Mouse (Mus musculus) colon, adult 2 months (tissue): Measurements from ENCODE around the gene 4833439L19Rik. TPM values are rescaled to one million over a fixed set of nuclear protein-coding genes. Genes with fewer than 3 reads are reported as not detected.

ENCODE experiments used
- polyA plus RNA-seq: library from polyadenylated mRNA; depleted of rRNA; stranded (reverse); fragments of >200 nt; gene quantifications from 2 replicates; pipeline ENCODE4 v1.2.3, GENCODE M21; 2012; rRNA removed

The 4833439L19Rik gene
- polyA plus RNA-seq, result 143 and 174 TPM in 2 replicates

DNA sequence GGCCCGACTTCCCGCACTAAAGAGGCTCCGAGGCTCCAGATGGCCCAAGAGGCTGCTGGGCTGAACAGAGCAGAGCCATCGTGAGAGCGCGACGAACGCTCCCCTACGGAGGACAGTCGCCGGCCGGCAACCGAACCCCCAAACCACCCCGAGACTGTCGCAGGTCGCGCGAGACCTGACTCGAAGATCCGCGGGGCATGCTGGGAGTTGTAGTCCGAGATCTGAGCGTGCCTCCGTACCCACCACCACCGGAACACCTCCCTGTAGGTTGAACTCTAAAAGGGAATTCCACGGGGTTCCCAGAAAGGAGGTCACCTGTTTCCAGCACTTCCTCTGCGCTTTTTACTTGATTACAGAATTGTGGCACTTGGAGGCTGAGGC is at the start of gene 4833439L19Rik:
Gene 4833439L19Rik (minus strand): TSS at position 235 of the 381 bp plus-strand sequence.

DNA sequence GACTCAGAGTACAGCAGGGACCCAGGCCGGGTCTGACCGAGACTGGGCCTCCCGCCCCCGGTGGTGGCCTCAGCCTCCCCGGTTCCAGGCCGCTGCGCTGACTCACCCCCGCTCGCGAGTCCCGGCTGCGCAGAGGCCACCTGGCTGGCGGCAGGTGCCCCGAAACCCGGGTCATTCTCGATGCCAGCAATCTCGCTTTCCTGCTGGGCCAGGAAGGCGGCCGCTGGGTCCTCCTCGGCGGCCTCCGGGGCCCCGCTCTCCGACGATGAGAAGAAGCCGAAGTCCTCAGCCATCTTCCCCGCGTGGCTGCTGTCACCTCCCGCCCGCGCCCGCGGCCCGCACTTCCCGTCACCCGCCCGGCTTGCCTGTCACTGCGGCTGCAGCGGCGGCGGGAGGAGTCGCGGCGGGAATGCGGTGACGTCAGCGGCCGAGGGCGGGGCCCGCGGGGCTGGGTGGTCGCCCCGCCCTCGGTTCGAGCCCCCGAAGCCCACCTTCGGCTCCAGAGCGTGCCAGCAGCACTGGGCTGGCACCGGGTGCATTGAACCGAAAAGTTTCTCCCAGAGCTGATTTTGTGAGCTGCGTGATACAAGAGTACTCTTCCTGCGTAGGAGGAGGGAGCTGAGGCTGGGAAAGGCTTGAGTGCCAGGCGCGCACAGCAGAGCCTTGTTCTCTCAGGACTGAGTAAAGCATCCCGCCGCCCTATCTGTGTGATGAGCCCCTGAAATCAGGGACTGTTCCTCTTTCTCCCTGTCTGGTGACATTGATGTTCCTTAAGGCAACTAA is 45.9 kb upstream of the 4833439L19Rik start, which contains the start of gene Cltb:
Gene Cltb (minus strand): TSS at position 373 of the 783 bp plus-strand sequence.

DNA sequence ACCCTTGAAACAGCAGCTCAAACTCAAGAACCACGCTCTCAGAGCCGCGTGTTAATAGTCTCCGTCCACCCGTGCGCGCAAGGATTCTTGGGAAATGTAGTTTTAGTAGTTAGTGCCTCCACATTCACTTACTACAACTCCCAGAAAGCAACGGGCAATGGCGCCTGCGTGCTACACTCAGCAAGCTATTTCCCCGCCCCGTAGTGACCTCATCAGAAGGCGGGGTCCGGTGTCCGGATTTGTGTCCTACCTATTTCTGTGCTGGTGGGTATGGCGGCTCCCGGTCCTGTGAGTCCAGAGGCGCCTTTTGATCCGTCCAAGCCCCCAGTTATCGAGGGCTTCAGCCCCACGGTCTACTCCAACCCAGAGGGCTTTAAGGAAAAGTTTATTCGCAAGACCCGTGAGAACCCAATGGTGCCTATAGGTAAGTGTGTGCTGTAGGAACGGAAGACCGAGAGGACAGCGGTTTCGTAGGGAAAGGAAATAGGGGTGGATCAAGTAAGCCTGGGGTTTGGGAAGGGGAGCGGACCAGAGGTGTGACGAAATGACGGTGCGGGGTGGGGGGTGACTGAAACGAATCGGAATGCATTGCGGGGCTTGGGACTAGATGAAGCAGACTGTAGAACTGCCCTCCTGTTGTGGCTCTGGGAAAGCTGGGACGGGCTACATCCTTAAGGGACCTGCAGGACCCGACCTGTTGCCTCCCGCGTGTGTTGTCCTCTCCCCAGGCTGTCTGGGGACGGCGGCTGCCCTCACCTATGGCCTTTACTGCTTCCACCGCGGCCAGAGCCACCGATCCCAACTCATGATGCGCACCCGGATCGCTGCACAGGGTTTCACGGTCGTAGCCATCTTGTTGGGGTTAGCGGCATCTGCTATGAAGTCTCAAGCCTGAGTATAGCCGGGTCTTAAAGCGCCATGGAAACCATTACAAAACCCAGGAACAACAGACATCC is 25.0 kb upstream of the 4833439L19Rik start, which contains the start of the genes Nop16 and Higd2a:
Gene Nop16 (minus strand): TSS at position 95 of the 956 bp plus-strand sequence.
Gene Higd2a (plus strand): TSS at position 212 of the 956 bp plus-strand sequence.

DNA sequence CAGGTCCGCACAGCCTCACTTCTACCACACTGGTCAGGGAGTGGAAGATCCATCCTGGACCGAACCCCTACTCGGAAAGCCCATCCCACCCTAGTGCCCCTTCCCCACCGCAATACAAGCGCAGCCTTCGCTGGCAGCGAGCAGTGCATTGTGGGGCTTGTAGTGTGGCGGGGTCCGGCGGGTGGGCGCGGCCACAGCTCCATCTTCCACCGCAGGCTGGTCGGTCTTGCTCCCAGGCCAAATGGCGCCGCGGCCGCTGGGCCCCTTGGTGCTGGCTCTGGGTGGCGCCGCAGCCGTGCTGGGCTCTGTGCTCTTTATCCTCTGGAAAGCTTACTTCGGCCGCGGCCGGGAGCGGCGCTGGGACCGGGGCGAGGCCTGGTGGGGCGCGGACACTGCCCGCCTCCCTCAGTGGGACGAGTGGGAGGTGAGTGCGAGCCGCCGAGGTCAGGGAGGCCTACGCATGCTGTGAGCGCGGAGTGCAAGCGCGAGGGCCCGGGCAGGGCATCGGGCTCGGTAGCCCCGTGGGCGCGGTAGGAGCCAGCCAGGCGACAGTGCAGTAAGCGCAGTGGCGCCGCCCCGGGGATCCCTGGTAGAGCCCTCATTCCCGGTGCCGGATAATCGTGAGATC is 9.7 kb upstream of the 4833439L19Rik start, which contains the start of gene Arl10:
Gene Arl10 (plus strand): TSS at position 162 of the 628 bp plus-strand sequence.

DNA sequence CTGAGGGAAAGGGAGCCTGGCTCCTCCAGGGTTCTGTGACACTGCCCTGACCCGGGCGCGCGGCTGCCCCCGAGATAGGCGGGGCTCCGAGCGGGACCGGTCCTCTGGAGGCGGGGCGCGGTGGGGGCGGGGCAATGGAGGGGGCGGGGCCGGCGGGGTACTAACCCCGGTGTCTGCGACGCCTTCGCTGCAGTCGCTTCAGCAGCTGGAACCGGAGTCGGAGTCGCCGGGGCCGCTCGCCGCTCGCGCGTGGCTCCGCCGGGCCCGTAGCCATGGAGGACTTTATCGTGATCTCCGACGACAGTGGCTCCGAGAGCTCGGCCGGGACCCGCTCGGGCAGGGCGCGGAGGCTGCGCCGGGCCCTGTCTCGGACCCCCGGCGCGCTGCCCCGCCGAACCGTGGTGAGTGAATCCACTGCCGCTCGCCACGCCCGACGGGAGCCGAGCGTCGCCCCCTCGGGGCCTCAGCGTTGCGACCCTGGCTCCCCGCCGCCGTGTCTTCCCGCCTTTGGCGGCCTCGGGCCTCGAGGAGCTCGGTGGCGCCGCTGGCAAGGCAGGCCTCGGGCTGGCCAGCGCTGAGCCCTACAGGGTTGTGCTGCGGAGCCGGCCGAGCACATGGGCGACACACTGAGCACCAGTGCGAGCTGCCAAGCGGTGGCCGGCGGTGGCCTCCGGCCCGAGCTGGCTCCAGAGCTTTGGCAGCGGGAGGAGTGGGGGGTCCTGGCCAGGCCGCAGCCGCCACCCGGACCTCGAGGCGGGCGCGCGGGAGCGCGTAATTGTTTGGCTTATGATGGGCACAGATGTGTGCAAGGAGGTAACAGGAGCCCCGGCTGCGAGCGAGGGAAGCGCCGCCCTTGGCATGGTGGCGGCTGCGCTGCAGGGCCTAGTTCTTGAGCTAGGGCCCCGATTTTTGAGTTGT is 61.4 kb downstream of the 4833439L19Rik start, which contains the start of gene Simc1:
Gene Simc1 (plus strand): TSS at position 176 of the 918 bp plus-strand sequence.

Other genes with a start within 250 kb of the 4833439L19Rik start
- gene Cplx2, start 194.1 kb downstream of the 4833439L19Rik start, polyA plus RNA-seq, result 7.5 and 9.3 TPM in 2 replicates
- gene Thoc3, start 96.6 kb downstream of the 4833439L19Rik start, polyA plus RNA-seq, result 30.3 and 38.6 TPM in 2 replicates
- gene Simc1, start 61.7 kb downstream of the 4833439L19Rik start, polyA plus RNA-seq, result 2.8 and 4.6 TPM in 2 replicates
- 29.1 and 31.1 TPM in 2 replicates for gene Arl10, start 9.6 kb upstream of the 4833439L19Rik start, polyA plus RNA-seq
- gene Nop16, start 24.7 kb upstream of the 4833439L19Rik start, polyA plus RNA-seq, result 6.7 and 9.2 TPM in 2 replicates
- gene Higd2a, start 24.8 kb upstream of the 4833439L19Rik start, polyA plus RNA-seq, result 270 and 271 TPM in 2 replicates
- 124 and 148 TPM in 2 replicates for gene Cltb, start 45.9 kb upstream of the 4833439L19Rik start, polyA plus RNA-seq
- gene Faf2, start 56.3 kb upstream of the 4833439L19Rik start, polyA plus RNA-seq, result 18.1 and 20.7 TPM in 2 replicates
- 362 and 376 TPM in 2 replicates for gene Rnf44, start 128.5 kb upstream of the 4833439L19Rik start, polyA plus RNA-seq
- 295 and 365 TPM in 2 replicates for gene Cdhr2, start 136.0 kb upstream of the 4833439L19Rik start, polyA plus RNA-seq
- 0.62 and 0.85 TPM in 2 replicates for gene Gprin1, start 184.4 kb upstream of the 4833439L19Rik start, polyA plus RNA-seq
- gene Sncb, start 201.2 kb upstream of the 4833439L19Rik start, polyA plus RNA-seq, result 1.9 and 2.4 TPM in 2 replicates
- gene Eif4e1b, start 218.6 kb upstream of the 4833439L19Rik start, polyA plus RNA-seq, result not detected in 2 replicates
- 12.3 and 22.9 TPM in 2 replicates for gene Tspan17, start 223.9 kb upstream of the 4833439L19Rik start, polyA plus RNA-seq